ENCODE assay signal across 9 mouse cellular contexts in genomic region chr15:98710442-98710841, GRCm38 (mm10). TPM values are rescaled to one million over a fixed set of nuclear protein-coding genes. Genes with fewer than 3 reads are reported as not detected.
DNase-seq lines count a peak whose midpoint lies in the region; ATAC-seq lines count a peak whose summit lies in the region.
"Had no signal": no experiment of that assay in that cellular context is flagged by ENCODE, and none has a peak within 500 bp of the region (broad histone marks: within the 10 kb centered on the region; RNA-seq: fewer than 3 reads in every experiment).

No protein-coding gene starts in this region.

- ATAC-seq in hematopoietic stem cell, adult 5-6 weeks (replicated peaks in 1 of 2; ENCODE audit: insufficient read depth in 1 of 2, low FRiP score in 2 of 2, low TSS enrichment in 1 of 2, low read depth in 1 of 2, poor library complexity in 2 of 2, severe bottlenecking in 2 of 2), result peak; percentile 32 to 74; a peak in 3 of 4 replicates

- DNase-seq in layer of hippocampus, adult 11-12 months (ENCODE audit: low spot score), result peak; percentile 65
- no peak for DNase-seq in layer of hippocampus, adult 9-11 months
- peak; percentile 71 for DNase-seq in T-cell, adult 2 months (ENCODE audit: low spot score)
- peak; percentile 76 to 78 for DNase-seq in cerebellum, postnatal 36 days
- DNase-seq in lung, adult 18-20 months, result peak; percentile 45 to 65
- peak; percentile 75 to 79 for DNase-seq in right cerebral cortex, adult 2 months (ENCODE audit: low spot score in 2 of 2)
- DNase-seq in urinary bladder, postnatal 36 days (ENCODE audit: low spot score in 2 of 2), result peak; percentile 27 to 60

RNA-seq across cellular contexts. Expression of gene Ccdc65, which starts 2.4 kb away (rescaled TPM):
- total RNA-seq in hematopoietic stem cell, adult 5-6 weeks (2017), result 0.19 TPM in 1 of 2 replicates, not detected in the other
- total RNA-seq: gastrocnemius, adult 8-10 months had no signal

RNA-seq across cellular contexts. Expression of gene Fkbp11, which starts 17.6 kb away (rescaled TPM):
- 5.9 and 11.3 TPM in 2 replicates for total RNA-seq in hematopoietic stem cell, adult 5-6 weeks (2017)

RNA-seq across cellular contexts. Expression of gene Rnd1, which starts 33.2 kb away (rescaled TPM):
- total RNA-seq in hematopoietic stem cell, adult 5-6 weeks (2017), result 0.79 and 1.1 TPM in 2 replicates

RNA-seq across cellular contexts. Expression of gene Ddx23, which starts 47.7 kb away (rescaled TPM):
- total RNA-seq in hematopoietic stem cell, adult 5-6 weeks (2017), result 93.8 and 108 TPM in 2 replicates

RNA-seq across cellular contexts. Expression of gene Arf3, which starts 52.6 kb away (rescaled TPM):
- total RNA-seq in hematopoietic stem cell, adult 5-6 weeks (2017), result 36.0 and 38.6 TPM in 2 replicates
